Mouse (Mus musculus): ENCODE results near the gene Gm13057. TPM values are rescaled to one million over a fixed set of nuclear protein-coding genes. Genes with fewer than 3 reads are reported as not detected.
"Not testable (repeated sequence)": the region's sequence is repeated elsewhere in the genome, so short reads cannot be mapped to it uniquely, and the experiment has no call there.

Gene Gm13057
- not detected for polyA plus RNA-seq (2012; fragmentation: generic; extraction: Trizol)

- H3K27me3 ChIP-seq (ENCODE audit: control insufficient read depth, insufficient read depth, insufficient read length), result not testable (repeated sequence)
Observed at GRCm38 (mm10) chr4:143551400-143551799, at the start of gene Gm13057, which contains the start of gene BC080695. Gene Gm13057 (plus strand): TSS chr4:143551709. Gene BC080695 (plus strand): TSS chr4:143551700.

DNA sequence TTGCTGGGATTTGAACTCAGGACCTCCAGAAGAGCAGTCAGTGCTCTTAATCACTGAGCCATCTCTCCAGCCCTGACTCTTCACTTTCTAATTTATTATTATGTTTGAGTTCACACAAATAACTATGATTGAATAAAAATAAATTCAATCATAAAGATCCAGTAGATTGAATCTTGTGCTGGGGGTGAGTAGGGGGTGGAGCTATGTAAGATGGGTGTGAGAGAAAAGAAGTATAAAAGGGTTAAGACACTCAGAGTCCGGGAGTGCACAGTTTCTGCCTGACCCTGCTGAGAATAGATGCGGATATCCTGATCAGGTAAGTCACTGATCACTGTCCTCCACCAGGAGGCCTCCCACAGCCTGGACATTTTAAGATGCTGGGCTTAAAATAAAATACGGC lies 40.5 kb upstream of the Gm13057 start, which contains the start of gene Gm13043:
Gm13043 (plus strand) TSS at position 301 of the 400 bp plus-strand sequence.
- Histone ChIP-seq H3K4me2 (ENCODE audit: low read depth) (no peak within 1 kb of the TSS), H3K27me3 (ENCODE audit: control insufficient read depth, insufficient read depth, insufficient read length) (no peaks in the 10 kb centered on the region), H3K79me2 (ENCODE audit: control insufficient read depth, insufficient read depth) (no peaks in the 10 kb centered on the region), H3ac (ENCODE audit: control insufficient read depth, insufficient read length) (no peak within 1 kb of the TSS), H3K4me3 (no peak within 1 kb of the TSS), H3K36me3 (ENCODE audit: control insufficient read depth, insufficient read depth) (no peaks in the 10 kb centered on the region)
- TF ChIP-seq POLR2AphosphoS2 (IDR thresholded peaks at IDR 0.05; ENCODE audit: insufficient read length, low read depth), result no peak
- no peak for TF ChIP-seq TCF3 (IDR thresholded peaks at IDR 0.05; ENCODE audit: insufficient read length, low read depth)
- TF ChIP-seq MYOD1 (IDR thresholded peaks at IDR 0.05; ENCODE audit: control insufficient read depth in 1 of 3, insufficient read length in 2 of 3, low read depth in 2 of 3), result no peak
- no peak for TF ChIP-seq TCF12 (IDR thresholded peaks at IDR 0.05; ENCODE audit: insufficient read depth, poor library complexity, severe bottlenecking)
- TF ChIP-seq CEBPB (IDR thresholded peaks at IDR 0.05; ENCODE audit: insufficient read depth, poor library complexity, severe bottlenecking), result no peak
- TF ChIP-seq REST (IDR thresholded peaks at IDR 0.05; ENCODE audit: insufficient read depth, insufficient read length), result no peak
- TF ChIP-seq E2F4 (IDR thresholded peaks at IDR 0.05; ENCODE audit: insufficient read depth), result no peak
- TF ChIP-seq USF1 (IDR thresholded peaks at IDR 0.05; ENCODE audit: low read depth), result no peak
- no peak for TF ChIP-seq POLR2A (IDR thresholded peaks at IDR 0.05; ENCODE audit: insufficient read length, low read depth)
- no peak for TF ChIP-seq MYOG (IDR thresholded peaks at IDR 0.05; ENCODE audit: control insufficient read depth in 1 of 3, insufficient read depth in 1 of 3, insufficient read length in 2 of 3, low read depth in 2 of 3)
- TF ChIP-seq MAX (IDR thresholded peaks at IDR 0.05; ENCODE audit: low read depth), result no peak
- no peak for TF ChIP-seq SRF (IDR thresholded peaks at IDR 0.05; ENCODE audit: control insufficient read depth, insufficient read length, low read depth)

More at GRCm38 (mm10) chr4:143551400-143551799, at the start of gene Gm13057, which contains the start of gene BC080695:
- not testable (repeated sequence) for H3K4me3 ChIP-seq; H3ac ChIP-seq (ENCODE audit: control insufficient read depth, insufficient read length); H3K79me2 ChIP-seq (ENCODE audit: control insufficient read depth, insufficient read depth); H3K4me2 ChIP-seq (ENCODE audit: low read depth); H3K36me3 ChIP-seq (ENCODE audit: control insufficient read depth, insufficient read depth)

DNA sequence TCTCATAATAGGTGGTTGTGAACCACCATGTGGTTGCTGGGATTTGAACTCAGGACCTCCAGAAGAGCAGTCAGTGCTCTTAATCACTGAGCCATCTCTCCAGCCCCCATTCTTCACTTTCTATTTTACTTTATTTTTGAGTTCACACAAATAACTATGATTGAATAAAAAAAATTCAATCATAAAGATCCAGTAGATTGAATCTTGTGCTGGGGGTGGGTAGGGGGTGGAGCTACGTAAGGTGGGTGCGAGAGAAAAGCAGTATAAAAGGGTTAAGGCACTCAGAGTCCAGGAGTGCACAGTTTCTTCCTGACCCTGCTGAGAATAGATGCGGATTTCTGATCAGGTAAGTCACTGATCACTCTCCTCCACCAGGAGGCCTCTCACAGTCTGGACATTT lies 15.9 kb upstream of the Gm13057 start, which contains the start of gene Gm13040:
Gm13040 (plus strand) TSS at position 301 of the 400 bp plus-strand sequence.
- not testable (repeated sequence) for H3ac ChIP-seq (ENCODE audit: control insufficient read depth, insufficient read length); H3K27me3 ChIP-seq (ENCODE audit: control insufficient read depth, insufficient read depth, insufficient read length); H3K79me2 ChIP-seq (ENCODE audit: control insufficient read depth, insufficient read depth); H3K4me2 ChIP-seq (ENCODE audit: low read depth); H3K4me3 ChIP-seq; H3K36me3 ChIP-seq (ENCODE audit: control insufficient read depth, insufficient read depth)

Other genes with a start within 250 kb of the Gm13057 start
- gene Lrrc38, start 202.0 kb upstream of the Gm13057 start, polyA plus RNA-seq (2012; fragmentation: generic; extraction: Trizol), result not detected
- not detected for gene Pramel1, start 157.3 kb upstream of the Gm13057 start, polyA plus RNA-seq (2012; fragmentation: generic; extraction: Trizol)
- gene Pramef8, start 139.3 kb upstream of the Gm13057 start, polyA plus RNA-seq (2012; fragmentation: generic; extraction: Trizol), result 12.6 TPM
- not detected for gene Oog4, start 101.4 kb upstream of the Gm13057 start, polyA plus RNA-seq (2012; fragmentation: generic; extraction: Trizol)
- not detected for gene Gm13043, start 40.4 kb upstream of the Gm13057 start, polyA plus RNA-seq (2012; fragmentation: generic; extraction: Trizol)
- not detected for gene Gm13040, start 15.8 kb upstream of the Gm13057 start, polyA plus RNA-seq (2012; fragmentation: generic; extraction: Trizol)
- not detected for gene BC080695, start within 50 bp of the Gm13057 start, polyA plus RNA-seq (2012; fragmentation: generic; extraction: Trizol)
- gene Gm13083, start 63.3 kb downstream of the Gm13057 start, polyA plus RNA-seq (2012; fragmentation: generic; extraction: Trizol), result not detected
- not detected for gene Gm13088, start 105.5 kb downstream of the Gm13057 start, polyA plus RNA-seq (2012; fragmentation: generic; extraction: Trizol)
- not detected for gene Gm13089, start 151.0 kb downstream of the Gm13057 start, polyA plus RNA-seq (2012; fragmentation: generic; extraction: Trizol)
- gene Gm13078, start 167.7 kb downstream of the Gm13057 start, polyA plus RNA-seq (2012; fragmentation: generic; extraction: Trizol), result not detected
- gene Gm13023, start 237.6 kb downstream of the Gm13057 start, polyA plus RNA-seq (2012; fragmentation: generic; extraction: Trizol), result not detected